Mouse (Mus musculus) erythroblast, embryonic 14.5 days (primary cell): ENCODE measurements around the gene Diexf.

ENCODE experiments used
- GATA1 ChIP-seq: IDR thresholded peaks from 2 replicates; pipeline ENCODE4 v1.6.1; 2012; ENCODE audit warnings: low read length, inconsistent platforms, mixed read lengths
- TAL1 ChIP-seq: IDR thresholded peaks from 3 replicates; pipeline ENCODE4 v1.6.1; 2012; ENCODE audit warnings: low read length, inconsistent platforms, mixed read lengths

GRCm38 (mm10) chr1:193083051-193083450 lies 47.0 kb downstream of the Diexf start:
- TF ChIP-seq TAL1 (no peak), GATA1 (no peak)
